Mouse (Mus musculus) liver, embryonic 14.5 days (tissue): Measurements from ENCODE around the gene Dip2c. TPM values are rescaled to one million over a fixed set of nuclear protein-coding genes. Genes with fewer than 3 reads are reported as not detected.

Source experiments
- ATAC-seq: fragments of 200-750 bp; cut with Nextera tagmentation; 2 replicates; pipeline ENCODE4 v1.8.0; 2017; ENCODE audit warnings: moderate number of reproducible peaks, mild to moderate bottlenecking, moderate library complexity; ENCODE audit not compliant: insufficient read depth
- DNase-seq, 3 experiments: peaks; one replicate each; pipeline ENCODE4 v3.0.0-alpha.2; 2012 to 2013; ENCODE audit warnings: low read depth in 3 of 3, low spot score in 3 of 3
- H3K27ac ChIP-seq: fragments of 300-500 bp; sonication (generic); 2 replicates; pipeline ENCODE4 v1.5.1; 2014; ENCODE audit warnings: moderate library complexity, mild to moderate bottlenecking, control low read depth, inconsistent platforms
- H3K27me3 ChIP-seq: fragments of 300-500 bp; sonication (generic); 2 replicates; pipeline ENCODE4 v1.6.1; 2014; ENCODE audit warnings: mild to moderate bottlenecking, low read length, moderate library complexity; ENCODE audit not compliant: control insufficient read depth, insufficient read depth
- H3K36me3 ChIP-seq: fragments of 300-500 bp; sonication (generic); replicated peaks from 2 replicates; pipeline ENCODE4 v1.6.1; 2014; ENCODE audit warnings: low read depth; ENCODE audit not compliant: control insufficient read depth, insufficient read depth
- H3K4me1 ChIP-seq, 2 experiments: fragments of 200-500 bp in 1 of 2; fragments of 300-500 bp in 1 of 2; sonication (generic) in 1 of 2; replicated peaks; 2 replicates each; pipeline ENCODE4 v1.6.1; 2012 to 2014; ENCODE audit warnings: antibody characterized with exemption in 1 of 2, inconsistent platforms in 1 of 2, low read length in 1 of 2; ENCODE audit not compliant: control insufficient read depth in 2 of 2, insufficient read depth in 2 of 2
- H3K4me2 ChIP-seq: fragments of 300-500 bp; sonication (generic); 2 replicates; pipeline ENCODE4 v1.6.1; 2014; ENCODE audit warnings: low read depth, mild to moderate bottlenecking, control low read depth, moderate library complexity
- H3K4me3 ChIP-seq, 2 experiments: fragments of 200-500 bp in 1 of 2; fragments of 300-500 bp in 1 of 2; sonication (generic) in 1 of 2; 2 replicates each; pipeline ENCODE4 v1.5.1; 2012 to 2014; ENCODE audit warnings: low read depth in 2 of 2, low read length in 2 of 2, mild to moderate bottlenecking in 2 of 2, control low read depth in 1 of 2, inconsistent platforms in 1 of 2, moderate library complexity in 1 of 2; ENCODE audit not compliant: insufficient read depth in 1 of 2
- H3K9ac ChIP-seq: fragments of 300-500 bp; sonication (generic); replicated peaks from 2 replicates; pipeline ENCODE4 v1.6.1; 2014; ENCODE audit warnings: mild to moderate bottlenecking, control low read depth, moderate library complexity
- H3K9me3 ChIP-seq: fragments of 300-500 bp; sonication (generic); 2 replicates; pipeline ENCODE4 v1.6.1; 2016; ENCODE audit warnings: low read length, mixed read lengths; ENCODE audit not compliant: control insufficient read depth
- CTCF ChIP-seq: IDR thresholded peaks from 2 replicates; pipeline ENCODE4 v1.5.1; 2016; ENCODE audit warnings: antibody characterized with exemption, low read depth, control low read depth
- EP300 ChIP-seq: IDR thresholded peaks from 2 replicates; pipeline ENCODE4 v1.6.1; 2016; ENCODE audit warnings: antibody characterized with exemption, low read depth
- WGBS: fragments of 180-500 bp; shearing (Covaris S2); extraction: QIAGEN DNeasy Blood & Tissue Kit; methylation state at CpG from one replicate; pipeline ENCODE4 v1.1.7; 2014; ENCODE audit not compliant: insufficient replicate concordance; 5-methylcytosine and 5-hydroxymethylcytosine counted together
- polyA plus RNA-seq, 2 experiments: library from polyadenylated mRNA; depleted of rRNA in 1 of 2; stranded (reverse) in 1 of 2; unstranded in 1 of 2; fragments of >200 nt; fragmentation: Nextera tagmentation in 1 of 2; extraction: Ambion mirVana in 1 of 2; gene quantifications; 2 replicates each; pipeline versions ENCODE4 v1.2.1 to v1.2.3; 2012 to 2014

The Dip2c gene
- polyA plus RNA-seq, 2 experiments, result 0.46 to 0.55 TPM

DNA sequence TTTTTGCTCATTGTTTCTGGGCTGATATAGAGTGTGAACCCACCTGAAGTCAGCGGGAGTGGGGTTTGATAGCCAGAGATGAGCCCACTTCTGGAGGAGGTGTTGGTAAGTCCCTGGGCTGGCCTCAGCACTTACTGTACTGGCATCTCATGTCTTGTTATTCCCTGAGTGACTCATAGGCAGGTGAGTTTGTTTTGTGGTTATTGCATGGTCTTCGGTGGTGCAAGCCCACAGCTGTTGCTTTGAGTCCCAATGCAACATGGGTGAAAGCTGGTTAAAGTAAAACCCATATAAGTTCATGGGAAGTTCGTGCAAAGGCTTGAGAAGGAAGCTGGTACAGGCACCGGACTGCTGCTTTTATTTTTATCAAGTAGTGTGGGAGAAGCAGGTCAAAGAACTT lies 64.0 kb downstream of the Dip2c start:
- Histone ChIP-seq H3K27ac (no peak overlapping the region), H3K27me3 (no peaks in the 10 kb centered on the region), H3K9me3 (no peaks in the 10 kb centered on the region), H3K4me3 (no peak overlapping the region), H3K4me1 (no peaks in the 10 kb centered on the region), H3K36me3 (no peaks in the 10 kb centered on the region), H3K9ac (no peak overlapping the region), H3K4me2 (no peak overlapping the region)
- WGBS, result 58% methylated on average over 4 of the region's 4 CpGs
- TF ChIP-seq EP300 (no peak), CTCF (no peak)
- no peak for ATAC-seq
- no peak for DNase-seq

DNA sequence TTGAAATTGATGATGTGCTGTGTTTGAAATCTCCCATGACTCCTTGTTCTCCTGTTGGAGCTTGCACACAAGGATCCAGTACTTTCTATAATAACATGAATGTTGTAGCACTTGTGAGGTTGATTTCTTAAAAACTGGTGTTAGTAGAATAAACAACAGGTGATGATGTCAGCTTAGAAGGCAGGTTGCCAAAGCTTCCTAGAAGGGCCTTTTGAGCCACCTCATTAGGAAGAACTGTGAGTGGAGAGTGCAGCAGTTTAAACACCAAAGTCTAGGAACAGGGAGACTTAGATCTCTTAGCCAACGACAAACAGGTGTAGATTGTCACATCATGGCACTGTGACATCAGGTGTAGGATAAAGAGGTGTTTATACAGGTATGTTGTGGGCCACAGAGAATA lies 66.4 kb downstream of the Dip2c start:
- no peak overlapping the region for H3K4me3 ChIP-seq
- 47% methylated on average over 1 of the region's 1 CpGs for WGBS
- no peaks in the 10 kb centered on the region for H3K4me1 ChIP-seq
- no peak overlapping the region for H3K4me2 ChIP-seq
- no peak overlapping the region for H3K27ac ChIP-seq
- no peaks in the 10 kb centered on the region for H3K27me3 ChIP-seq
- H3K9ac ChIP-seq, result no peak overlapping the region
- no peaks in the 10 kb centered on the region for H3K36me3 ChIP-seq
- DNase-seq (no peak), ATAC-seq (no peak)
- no peaks in the 10 kb centered on the region for H3K9me3 ChIP-seq
- TF ChIP-seq EP300 (no peak), CTCF (no peak)

DNA sequence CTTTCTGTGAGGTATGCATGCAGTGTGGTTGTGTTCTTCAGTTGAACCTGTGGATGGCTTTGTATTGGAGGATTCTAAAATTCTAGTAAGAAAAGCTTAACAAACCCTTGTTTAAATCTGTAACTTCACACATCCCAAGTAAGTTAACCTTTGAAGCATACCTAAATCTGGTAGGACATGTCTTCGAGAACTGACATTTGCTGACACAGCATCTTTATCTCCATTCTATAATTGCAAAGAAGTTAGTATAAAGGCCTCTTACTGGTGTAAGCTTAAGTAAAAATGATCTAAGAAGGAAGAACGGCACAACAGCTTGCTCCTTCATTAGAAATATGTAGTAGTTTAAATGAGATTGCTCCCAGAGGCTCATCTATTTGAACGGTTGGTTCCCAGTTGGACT lies 71.1 kb downstream of the Dip2c start:
- WGBS, result 67% methylated on average over 3 of the region's 3 CpGs
- no peaks in the 10 kb centered on the region for H3K27me3 ChIP-seq
- ATAC-seq (no peak), DNase-seq (no peak)
- no peak overlapping the region for H3K4me2 ChIP-seq
- no peak overlapping the region for H3K9ac ChIP-seq
- H3K9me3 ChIP-seq, result no peaks in the 10 kb centered on the region
- no peaks in the 10 kb centered on the region for H3K36me3 ChIP-seq
- H3K4me3 ChIP-seq, result no peak overlapping the region
- H3K27ac ChIP-seq, result no peak overlapping the region
- H3K4me1 ChIP-seq, result no peaks in the 10 kb centered on the region; a peak in 1 of 4 replicates
- TF ChIP-seq EP300 (no peak), CTCF (no peak)

DNA sequence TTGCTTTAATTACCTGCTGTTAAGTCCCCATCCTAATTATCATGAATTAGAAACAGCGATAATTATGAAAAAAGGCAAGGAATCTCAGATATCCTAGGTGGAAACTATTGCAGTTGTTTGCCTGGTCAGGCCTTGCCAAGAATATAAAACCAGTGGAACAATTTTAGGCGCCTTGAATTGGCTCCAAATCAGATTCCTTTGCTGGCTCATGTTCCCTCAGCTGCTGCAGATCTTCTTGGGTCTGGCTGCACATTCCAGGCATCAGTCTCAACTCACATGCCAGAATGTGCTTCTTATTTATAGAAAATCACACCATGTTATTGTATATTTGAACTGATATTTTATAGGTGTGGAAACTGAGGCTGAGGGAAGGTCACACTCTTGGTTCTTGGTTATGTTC lies 74.3 kb downstream of the Dip2c start:
- H3K4me1 ChIP-seq, result no peaks in the 10 kb centered on the region; a peak in 1 of 4 replicates
- WGBS, result 54% methylated on average over 2 of the region's 2 CpGs
- H3K27me3 ChIP-seq, result no peaks in the 10 kb centered on the region
- no peak overlapping the region for H3K27ac ChIP-seq
- ATAC-seq (no peak), DNase-seq (no peak)
- TF ChIP-seq CTCF (no peak), EP300 (no peak)
- no peak overlapping the region for H3K9ac ChIP-seq
- H3K9me3 ChIP-seq, result no peaks in the 10 kb centered on the region
- no peaks in the 10 kb centered on the region for H3K36me3 ChIP-seq
- H3K4me2 ChIP-seq, result no peak overlapping the region
- H3K4me3 ChIP-seq, result no peak overlapping the region

DNA sequence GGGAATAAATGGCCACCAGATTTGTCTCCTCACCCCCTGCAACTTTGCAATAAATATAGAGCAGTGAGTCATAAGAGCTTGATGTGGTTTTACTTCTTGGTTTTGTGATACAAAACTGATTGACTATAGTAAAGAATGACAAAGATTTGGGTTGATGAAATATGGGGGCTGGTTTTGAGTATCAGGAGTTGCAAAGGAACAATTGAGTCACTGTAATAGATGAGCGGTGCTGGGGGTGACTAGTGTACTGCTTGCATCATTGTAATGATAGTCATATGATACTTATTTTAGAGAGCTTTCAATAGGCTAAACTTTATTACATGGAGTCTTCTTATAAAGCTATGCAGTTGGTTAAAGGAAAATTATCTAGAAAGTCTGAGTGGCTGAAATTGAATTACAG lies 77.6 kb downstream of the Dip2c start:
- Histone ChIP-seq H3K4me1 (no peaks in the 10 kb centered on the region; a peak in 1 of 4 replicates), H3K27me3 (no peaks in the 10 kb centered on the region), H3K27ac (no peak overlapping the region), H3K9ac (no peak overlapping the region), H3K9me3 (no peaks in the 10 kb centered on the region), H3K4me2 (no peak overlapping the region), H3K4me3 (no peak overlapping the region), H3K36me3 (no peaks in the 10 kb centered on the region)
- no peak for ATAC-seq
- DNase-seq, result no peak
- 70% methylated on average over 1 of the region's 1 CpGs for WGBS
- TF ChIP-seq EP300 (no peak), CTCF (no peak)
